Mouse (Mus musculus) lung, postnatal 0 days (tissue): Measurements from ENCODE around the gene Ubald1.

Experiments used
- CTCF ChIP-seq: IDR thresholded peaks from 2 replicates; pipeline ENCODE4 v1.5.1; 2016; ENCODE audit warnings: antibody characterized with exemption, mild to moderate bottlenecking
- EP300 ChIP-seq: IDR thresholded peaks from 2 replicates; pipeline ENCODE4 v1.6.1; 2016; ENCODE audit warnings: antibody characterized with exemption, mild to moderate bottlenecking, control low read depth

GRCm38 (mm10) chr16:4831650-4832419, 48.3 kb downstream of the Ubald1 start:
- TF ChIP-seq CTCF (peak; percentile 54), EP300 (no peak)
